Comparison of ENCODE assay signal across 14 mouse cellular contexts in genomic region chr11:58437866-58438265, GRCm38 (mm10). TPM values are rescaled to one million over a fixed set of nuclear protein-coding genes. Genes with fewer than 3 reads are reported as not detected.
"Had no signal": no experiment of that assay in that cellular context is flagged by ENCODE, and none has a peak within 500 bp of the region (broad histone marks: within the 10 kb centered on the region; RNA-seq: fewer than 3 reads in every experiment).

No protein-coding gene starts in this region.

- H3K27me3 ChIP-seq: midbrain, embryonic 13.5 days had no signal

- ATAC-seq: midbrain, embryonic 13.5 days had no signal

- H3K4me3 ChIP-seq: left cerebral cortex, adult 2 months; midbrain, embryonic 13.5 days had no signal

- DNase-seq: kidney, adult 18-20 months; kidney, postnatal 14 days; lung, adult 18-20 months; right cerebral cortex, postnatal 14 days had no signal

- H3K4me1 ChIP-seq: midbrain, embryonic 13.5 days had no signal

- H3K9ac ChIP-seq: liver, embryonic 14.5 days; midbrain, embryonic 13.5 days had no signal

- H3K9me3 ChIP-seq: midbrain, embryonic 13.5 days had no signal

- H3K36me3 ChIP-seq: midbrain, embryonic 13.5 days had no signal

- H3K4me2 ChIP-seq: midbrain, embryonic 13.5 days had no signal

- H3K27ac ChIP-seq: left cerebral cortex, adult 2 months; liver, embryonic 14.5 days; midbrain, embryonic 13.5 days had no signal

RNA-seq across cellular contexts. Expression of gene Gm12253, which starts 5.5 kb away (rescaled TPM):
- polyA plus RNA-seq: large intestine, adult 2 months; limb, embryonic 11.5 days; liver, adult 2 months; liver, embryonic 14.5 days; lung, embryonic 16.5 days; midbrain, embryonic 13.5 days; midbrain, postnatal 0 days; neural tube, embryonic 14.5 days; stomach, embryonic 16.5 days had no signal

RNA-seq across cellular contexts. Expression of gene Lypd9, which starts 14.9 kb away (rescaled TPM):
- polyA plus RNA-seq: large intestine, adult 2 months; limb, embryonic 11.5 days; liver, adult 2 months; liver, embryonic 14.5 days; lung, embryonic 16.5 days; midbrain, embryonic 13.5 days; midbrain, postnatal 0 days; neural tube, embryonic 14.5 days; stomach, embryonic 16.5 days had no signal

RNA-seq across cellular contexts. Expression of gene 1810065E05Rik, which starts 17.0 kb away (rescaled TPM):
- polyA plus RNA-seq: limb, embryonic 11.5 days; liver, embryonic 14.5 days; lung, embryonic 16.5 days; midbrain, embryonic 13.5 days; midbrain, postnatal 0 days; neural tube, embryonic 14.5 days; stomach, embryonic 16.5 days had no signal

RNA-seq across cellular contexts. Expression of gene Olfr30, which starts 24.2 kb away (rescaled TPM):
- polyA plus RNA-seq: large intestine, adult 2 months; limb, embryonic 11.5 days; liver, adult 2 months; liver, embryonic 14.5 days; lung, embryonic 16.5 days; midbrain, embryonic 13.5 days; midbrain, postnatal 0 days; neural tube, embryonic 14.5 days; stomach, embryonic 16.5 days had no signal

RNA-seq across cellular contexts. Expression of gene Olfr332, which starts 54.5 kb away (rescaled TPM):
- polyA plus RNA-seq: large intestine, adult 2 months; limb, embryonic 11.5 days; liver, adult 2 months; liver, embryonic 14.5 days; midbrain, embryonic 13.5 days; midbrain, postnatal 0 days; neural tube, embryonic 14.5 days; stomach, embryonic 16.5 days had no signal
